Mouse (Mus musculus): Measurements from ENCODE around the gene Vwa8. TPM values are rescaled to one million over a fixed set of nuclear protein-coding genes. Genes with fewer than 3 reads are reported as not detected.
A peak's percentile ranks its signal among the peaks of the same experiment; 100 is the strongest.

Vwa8 gene
- polyA plus RNA-seq, 1 experiment = 75.9 TPM

- Histone ChIP-seq H3K4me3 (ENCODE audit: insufficient read depth, low read depth, low read length) (no peak overlapping the region), H3K27ac (ENCODE audit: insufficient read depth, low read depth, low read length) (peak overlapping the region; percentile 53), H3K4me1 (ENCODE audit: control insufficient read depth, insufficient read depth, low read length) (peaks cover 8% of the 10 kb centered on the region)
- no peak for TF ChIP-seq CTCF (IDR thresholded peaks at IDR 0.05; ENCODE audit: insufficient read depth, low read depth, low read length)
- no peak for TF ChIP-seq POLR2A (IDR thresholded peaks at IDR 0.05; ENCODE audit: insufficient read depth, low read depth, low read length)
- WGBS = 2% methylated on average over 2 of the region's 2 CpGs
These were observed 51.9 kb downstream of the Vwa8 start for GRCm38 (mm10) chr14:78900770-78901169.

- TF ChIP-seq POLR2A (IDR thresholded peaks at IDR 0.05; ENCODE audit: insufficient read depth, low read depth, low read length) (no peak), CTCF (IDR thresholded peaks at IDR 0.05; ENCODE audit: insufficient read depth, low read depth, low read length) (no peak)
- 96% methylated on average over 10 of the region's 10 CpGs for WGBS
- no peak overlapping the region for H3K4me3 ChIP-seq (ENCODE audit: insufficient read depth, low read depth, low read length)
- H3K4me1 ChIP-seq (ENCODE audit: control insufficient read depth, insufficient read depth, low read length) = no peaks in the 10 kb centered on the region; the same call in 1 of the 2 replicates
- H3K27ac ChIP-seq (ENCODE audit: insufficient read depth, low read depth, low read length) = no peak overlapping the region
These were observed 59.5 kb downstream of the Vwa8 start for GRCm38 (mm10) chr14:78908205-78908863.

- Histone ChIP-seq H3K4me3 (ENCODE audit: insufficient read depth, low read depth, low read length) (no peak overlapping the region), H3K27ac (ENCODE audit: insufficient read depth, low read depth, low read length) (no peak overlapping the region), H3K4me1 (ENCODE audit: control insufficient read depth, insufficient read depth, low read length) (no peaks in the 10 kb centered on the region; the same call in 1 of the 2 replicates)
- TF ChIP-seq POLR2A (IDR thresholded peaks at IDR 0.05; ENCODE audit: insufficient read depth, low read depth, low read length) (no peak), CTCF (IDR thresholded peaks at IDR 0.05; ENCODE audit: insufficient read depth, low read depth, low read length) (no peak)
- 89% methylated on average over 10 of the region's 10 CpGs for WGBS
These were observed 63.2 kb downstream of the Vwa8 start for GRCm38 (mm10) chr14:78912076-78912475.

DNA sequence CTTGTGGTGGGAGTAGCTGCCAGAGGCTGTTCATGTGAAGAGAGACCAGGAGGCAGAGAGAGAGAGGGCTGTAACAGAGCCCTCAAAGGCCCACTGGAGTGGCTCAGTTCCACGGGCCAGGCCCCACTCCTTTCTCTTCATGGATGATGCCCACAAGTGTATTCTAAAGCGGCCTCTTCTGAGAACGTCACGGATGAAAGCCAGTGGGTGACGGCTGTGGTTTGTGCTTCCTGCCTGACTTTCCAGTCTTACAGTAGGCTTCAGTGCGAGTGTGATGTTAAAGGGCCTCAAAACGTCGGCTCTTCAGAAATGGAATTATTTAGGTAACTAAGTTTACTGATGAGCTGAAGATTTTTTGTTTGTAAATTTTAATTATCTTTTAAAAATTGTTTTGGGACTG lies 65.3 kb downstream of the Vwa8 start:
- no peak overlapping the region for H3K4me3 ChIP-seq (ENCODE audit: insufficient read depth, low read depth, low read length)
- H3K27ac ChIP-seq (ENCODE audit: insufficient read depth, low read depth, low read length) = no peak overlapping the region
- H3K4me1 ChIP-seq (ENCODE audit: control insufficient read depth, insufficient read depth, low read length) = no peaks in the 10 kb centered on the region; the same call in 1 of the 2 replicates
- TF ChIP-seq CTCF (IDR thresholded peaks at IDR 0.05; ENCODE audit: insufficient read depth, low read depth, low read length) = no peak
- no peak for TF ChIP-seq POLR2A (IDR thresholded peaks at IDR 0.05; ENCODE audit: insufficient read depth, low read depth, low read length)
- WGBS = 88% methylated on average over 8 of the region's 8 CpGs

- Histone ChIP-seq H3K4me3 (ENCODE audit: insufficient read depth, low read depth, low read length) (no peak overlapping the region), H3K4me1 (ENCODE audit: control insufficient read depth, insufficient read depth, low read length) (no peaks in the 10 kb centered on the region; the same call in 1 of the 2 replicates), H3K27ac (ENCODE audit: insufficient read depth, low read depth, low read length) (no peak overlapping the region)
- 52% methylated on average over 2 of the region's 2 CpGs for WGBS
- TF ChIP-seq CTCF (IDR thresholded peaks at IDR 0.05; ENCODE audit: insufficient read depth, low read depth, low read length) (no peak), POLR2A (IDR thresholded peaks at IDR 0.05; ENCODE audit: insufficient read depth, low read depth, low read length) (no peak)
These were observed 67.8 kb downstream of the Vwa8 start for GRCm38 (mm10) chr14:78916691-78917090.

DNA sequence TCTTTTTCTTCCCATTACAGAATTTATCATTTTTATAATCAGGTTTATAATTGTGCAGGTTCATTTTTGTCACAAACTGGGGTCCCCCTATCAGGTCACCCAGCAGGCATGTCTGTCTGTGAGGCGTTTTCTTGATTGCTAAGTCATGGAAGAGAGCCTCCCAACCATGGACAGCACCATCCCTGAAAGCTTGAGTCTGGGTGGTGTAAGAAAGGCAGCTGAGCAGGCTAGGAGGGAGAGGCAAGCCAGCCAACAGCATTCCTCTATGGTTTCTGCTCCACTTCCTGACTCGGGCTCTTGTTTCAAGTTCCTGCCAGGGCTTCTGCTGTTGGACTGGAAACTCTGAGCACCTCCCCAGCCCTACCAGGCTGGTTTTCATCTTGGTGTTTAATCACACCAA lies 72.4 kb downstream of the Vwa8 start:
- H3K4me3 ChIP-seq (ENCODE audit: insufficient read depth, low read depth, low read length) = no peak overlapping the region
- 74% methylated on average over 2 of the region's 2 CpGs for WGBS
- no peak overlapping the region for H3K27ac ChIP-seq (ENCODE audit: insufficient read depth, low read depth, low read length)
- H3K4me1 ChIP-seq (ENCODE audit: control insufficient read depth, insufficient read depth, low read length) = peaks cover 4% of the 10 kb centered on the region
- TF ChIP-seq CTCF (IDR thresholded peaks at IDR 0.05; ENCODE audit: insufficient read depth, low read depth, low read length) (no peak), POLR2A (IDR thresholded peaks at IDR 0.05; ENCODE audit: insufficient read depth, low read depth, low read length) (no peak)

GRCm38 (mm10) chr14:78923631-78924030 lies 74.8 kb downstream of the Vwa8 start:
- no peak for TF ChIP-seq CTCF (IDR thresholded peaks at IDR 0.05; ENCODE audit: insufficient read depth, low read depth, low read length)
- TF ChIP-seq POLR2A (IDR thresholded peaks at IDR 0.05; ENCODE audit: insufficient read depth, low read depth, low read length) = no peak
- 91% methylated on average over 5 of the region's 5 CpGs for WGBS

GRCm38 (mm10) chr14:78924755-78925537 lies 76.1 kb downstream of the Vwa8 start:
- no peak overlapping the region for H3K27ac ChIP-seq (ENCODE audit: insufficient read depth, low read depth, low read length)
- WGBS = 65% methylated on average over 21 of the region's 21 CpGs
- TF ChIP-seq POLR2A (IDR thresholded peaks at IDR 0.05; ENCODE audit: insufficient read depth, low read depth, low read length) (no peak), CTCF (IDR thresholded peaks at IDR 0.05; ENCODE audit: insufficient read depth, low read depth, low read length) (no peak)
- H3K4me3 ChIP-seq (ENCODE audit: insufficient read depth, low read depth, low read length) = no peak overlapping the region
- H3K4me1 ChIP-seq (ENCODE audit: control insufficient read depth, insufficient read depth, low read length) = peaks cover 4% of the 10 kb centered on the region

More at GRCm38 (mm10) chr14:78923631-78924030, 74.8 kb downstream of the Vwa8 start:
- Histone ChIP-seq H3K27ac (ENCODE audit: insufficient read depth, low read depth, low read length) (no peak overlapping the region), H3K4me3 (ENCODE audit: insufficient read depth, low read depth, low read length) (no peak overlapping the region), H3K4me1 (ENCODE audit: control insufficient read depth, insufficient read depth, low read length) (peaks cover 4% of the 10 kb centered on the region)

DNA sequence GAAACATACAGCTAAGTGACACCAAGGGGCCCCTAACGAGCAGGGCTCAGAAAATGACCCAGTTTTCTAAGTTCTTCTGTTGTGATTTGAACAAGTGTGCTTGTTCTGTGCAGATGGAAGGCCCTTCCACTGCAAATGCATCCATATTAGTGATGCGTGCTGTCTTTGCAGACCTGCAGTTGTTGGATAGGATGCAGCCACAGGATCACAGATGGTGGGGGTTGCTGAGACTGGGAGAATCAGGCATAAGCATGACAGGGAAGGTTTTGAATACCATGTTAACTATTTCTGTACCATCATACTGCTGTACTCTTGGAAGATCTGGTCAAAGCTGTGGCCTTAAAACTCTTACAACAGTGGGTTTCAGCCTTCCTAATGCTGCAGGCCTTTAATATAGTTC lies 83.2 kb downstream of the Vwa8 start:
- TF ChIP-seq CTCF (IDR thresholded peaks at IDR 0.05; ENCODE audit: insufficient read depth, low read depth, low read length) (no peak), POLR2A (IDR thresholded peaks at IDR 0.05; ENCODE audit: insufficient read depth, low read depth, low read length) (no peak)
- Histone ChIP-seq H3K4me3 (ENCODE audit: insufficient read depth, low read depth, low read length) (no peak overlapping the region), H3K4me1 (ENCODE audit: control insufficient read depth, insufficient read depth, low read length) (no peaks in the 10 kb centered on the region), H3K27ac (ENCODE audit: insufficient read depth, low read depth, low read length) (no peak overlapping the region)
- WGBS = 85% methylated on average over 2 of the region's 2 CpGs

All from olfactory bulb, adult 2 months (tissue).